Mouse (Mus musculus): ENCODE data around the gene Wdr27.
"Not testable (repeated sequence)": the region's sequence is repeated elsewhere in the genome, so short reads cannot be mapped to it uniquely, and the experiment has no call there.

Gene Wdr27

DNA sequence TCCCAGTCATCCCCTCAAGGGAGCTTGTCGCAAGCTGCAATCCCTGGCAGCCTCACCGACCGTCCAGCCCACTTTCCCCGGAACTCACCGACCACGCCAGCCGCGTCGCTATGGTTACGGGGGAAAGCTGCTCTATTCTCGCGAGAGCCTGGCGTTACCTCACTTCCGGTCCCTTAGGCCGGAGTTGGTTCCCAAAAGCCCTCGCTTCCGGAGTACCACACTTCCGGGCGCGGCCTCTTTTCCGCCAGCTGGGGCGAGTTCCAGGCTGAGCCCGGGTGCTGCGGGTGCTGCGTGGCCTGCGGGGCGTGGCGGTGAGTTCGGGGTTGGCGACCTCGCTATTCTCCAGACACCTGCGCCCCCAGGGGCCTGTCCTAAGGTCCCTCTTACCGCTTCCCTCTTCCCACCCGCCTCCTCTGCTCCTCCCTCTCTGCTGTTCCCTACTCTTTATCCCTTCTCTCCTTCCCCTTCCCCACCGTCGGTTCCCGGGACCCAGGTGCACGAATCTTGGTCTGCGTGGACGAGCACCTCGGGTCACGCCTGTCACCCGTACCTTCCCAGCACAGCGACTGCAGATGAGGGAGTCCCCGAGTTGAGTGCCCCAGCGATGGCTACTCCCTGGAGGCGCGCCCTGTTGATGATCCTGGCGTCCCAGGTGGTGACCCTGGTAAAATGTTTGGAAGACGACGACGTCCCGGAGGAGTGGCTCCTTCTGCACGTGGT is at the start of gene Wdr27, which contains the start of gene 1600012H06Rik:
Gene Wdr27 (minus strand): TSS at position 150 of the 720 bp plus-strand sequence.
Gene 1600012H06Rik (plus strand): TSS at position 176 of the 720 bp plus-strand sequence.
- peak; percentile 98 to 100 for DNase-seq (ENCODE audit: low spot score in 2 of 2)

DNA sequence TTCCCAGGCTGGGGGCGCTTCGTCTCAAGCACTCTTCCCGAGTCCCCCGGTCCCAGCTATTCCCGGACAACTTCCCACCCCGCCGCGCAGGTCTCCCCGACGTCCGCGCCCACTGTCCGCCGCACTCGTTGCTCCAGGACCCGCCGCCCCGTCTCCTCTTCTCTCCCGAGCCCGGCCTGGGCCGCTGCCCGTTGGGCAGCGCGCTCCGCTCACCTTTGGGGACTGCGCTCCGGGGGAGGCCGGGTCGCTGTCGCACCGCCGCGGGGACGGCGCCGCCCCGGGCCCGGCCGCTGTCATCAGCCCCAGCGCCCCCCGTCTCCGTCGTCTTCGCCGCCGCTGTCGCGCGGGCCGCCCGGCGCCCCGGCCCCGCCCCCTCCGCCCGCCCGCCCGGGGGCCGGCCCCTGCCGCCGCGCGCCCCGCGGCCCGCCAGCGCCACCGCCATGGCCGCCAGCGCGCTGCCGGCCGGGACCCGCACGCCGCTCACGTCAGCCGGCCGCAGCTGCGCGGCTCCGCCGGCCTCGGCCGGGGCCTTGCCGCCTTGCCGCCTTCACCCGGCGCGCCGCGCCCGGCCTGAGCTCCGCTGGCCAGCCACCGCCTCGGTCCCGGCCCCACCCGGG is 49.7 kb upstream of the Wdr27 start:
- not testable (repeated sequence) for DNase-seq (ENCODE audit: low spot score in 2 of 2)

DNA sequence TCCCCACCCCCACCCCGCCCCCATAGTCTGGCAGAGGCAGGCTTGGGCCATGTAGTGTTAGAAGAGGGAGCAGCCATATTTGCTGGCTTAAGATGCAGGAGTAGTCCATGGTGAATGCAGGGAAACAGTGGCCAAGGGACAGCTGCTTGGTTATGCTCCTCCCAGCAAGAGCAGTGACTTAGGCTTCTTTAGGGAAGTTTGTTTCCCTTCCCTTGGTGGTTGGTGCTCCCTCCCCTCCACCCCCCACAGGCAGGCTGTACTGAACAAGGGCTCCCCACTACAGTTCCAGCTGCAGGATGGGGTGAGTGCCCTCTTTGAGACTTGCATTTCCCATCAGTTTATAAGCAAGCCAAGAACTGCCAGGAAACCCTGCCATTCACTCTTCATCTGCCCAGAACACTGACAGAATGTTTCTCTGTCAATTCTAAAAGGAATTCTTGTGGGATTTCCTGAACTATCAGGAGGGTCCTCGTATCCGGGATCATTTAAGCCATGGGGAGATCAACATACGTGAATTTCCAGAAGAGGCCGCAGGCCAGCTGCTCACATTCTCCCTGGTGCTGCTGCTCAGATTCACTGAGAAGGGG is 47.3 kb upstream of the Wdr27 start:
- not testable (repeated sequence) for DNase-seq (ENCODE audit: low spot score in 2 of 2)

DNA sequence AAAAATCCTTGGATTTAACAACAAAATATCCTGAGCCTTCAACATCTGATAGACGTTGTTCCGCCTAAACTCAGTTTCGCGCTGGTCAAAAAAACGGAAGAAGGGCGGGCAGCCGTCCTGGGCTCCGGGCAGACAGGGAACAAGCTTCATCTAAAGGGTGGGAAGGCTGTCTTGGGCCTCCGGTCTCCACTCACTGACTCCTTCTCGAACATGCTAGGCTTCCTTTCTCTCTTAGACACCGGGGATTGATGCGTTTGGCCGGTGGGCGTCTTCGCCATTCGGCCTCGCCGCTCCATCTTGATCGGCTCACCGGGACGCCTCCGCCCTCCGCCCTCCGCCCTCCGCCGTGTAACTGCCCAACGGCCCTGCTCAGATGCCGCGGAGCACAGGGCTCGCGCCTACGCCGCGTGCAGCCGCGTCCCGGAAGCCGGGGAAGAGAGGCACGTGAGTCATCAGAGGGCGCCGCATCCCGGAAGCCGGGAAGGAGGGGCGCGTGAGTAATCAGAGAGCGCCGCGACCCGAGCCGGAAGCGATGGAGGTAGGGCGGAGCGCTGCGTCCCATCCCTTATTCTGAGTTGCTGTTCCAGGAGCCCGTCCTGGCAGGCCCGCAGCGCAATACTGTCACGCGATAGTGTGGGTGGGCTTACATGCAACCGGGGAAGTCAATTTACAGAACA is 35.5 kb upstream of the Wdr27 start, which contains the start of the genes 9030025P20Rik and Gm3417:
Gene 9030025P20Rik (plus strand): TSS at position 107 of the 677 bp plus-strand sequence.
Gene Gm3417 (minus strand): TSS at position 429 of the 677 bp plus-strand sequence.
- not testable (repeated sequence) for DNase-seq (ENCODE audit: low spot score in 2 of 2)

DNA sequence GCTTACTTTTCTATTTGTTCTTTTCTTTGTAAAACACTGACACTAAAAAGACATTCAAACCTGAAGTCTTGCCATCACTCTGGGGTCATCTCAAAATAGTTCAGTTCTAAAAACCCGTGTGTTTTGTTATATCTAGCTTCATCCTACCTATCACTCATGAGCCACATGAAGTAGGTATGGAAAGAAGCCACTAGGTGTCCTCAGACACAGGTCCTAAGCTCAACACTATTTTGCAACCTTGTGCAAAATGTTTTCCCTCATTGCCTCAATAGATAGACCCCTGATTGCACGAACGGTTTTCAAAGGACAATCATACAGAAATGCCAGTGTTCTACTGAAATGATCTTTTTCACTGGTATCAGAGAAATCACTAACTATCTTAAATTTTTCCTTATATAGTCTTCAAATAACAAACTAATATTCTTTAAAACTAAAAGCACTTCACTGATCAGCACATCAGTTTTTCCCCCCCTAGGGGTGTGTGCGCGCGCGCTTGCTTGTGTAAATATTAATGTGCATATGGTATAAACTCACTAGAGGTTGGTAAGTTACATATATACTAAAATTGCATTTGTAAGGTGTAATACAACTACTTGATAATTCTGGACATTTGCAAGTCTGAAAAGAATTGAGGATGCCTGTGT is 34.9 kb upstream of the Wdr27 start:
- not testable (repeated sequence) for DNase-seq (ENCODE audit: low spot score in 2 of 2)

DNA sequence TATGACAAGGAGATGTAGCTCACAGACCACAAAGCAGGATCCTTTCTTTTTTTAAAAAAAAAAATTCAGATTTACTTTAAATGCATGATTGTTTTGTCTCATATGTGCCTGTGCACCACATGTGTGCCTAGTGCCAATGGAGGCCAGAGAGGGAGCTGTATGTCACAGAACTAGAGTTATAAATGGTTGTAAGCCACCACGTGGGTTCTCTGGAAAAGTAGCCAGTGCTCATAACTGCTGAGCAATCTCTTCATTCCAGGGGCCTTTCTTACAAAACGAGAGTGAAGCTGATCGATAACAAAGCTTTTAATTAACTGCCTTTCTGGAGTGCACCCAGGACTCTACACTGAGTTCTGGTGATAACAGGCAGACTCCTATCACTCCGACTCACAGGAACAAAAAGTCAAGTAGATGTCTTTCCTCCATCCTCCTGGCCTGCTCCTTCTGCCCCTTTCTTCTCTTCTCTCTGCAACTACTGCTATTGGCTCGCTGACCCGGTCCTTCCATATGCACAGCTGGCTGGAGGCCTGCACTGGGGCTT is 25.5 kb upstream of the Wdr27 start:
- not testable (repeated sequence) for DNase-seq (ENCODE audit: low spot score in 2 of 2)

DNA sequence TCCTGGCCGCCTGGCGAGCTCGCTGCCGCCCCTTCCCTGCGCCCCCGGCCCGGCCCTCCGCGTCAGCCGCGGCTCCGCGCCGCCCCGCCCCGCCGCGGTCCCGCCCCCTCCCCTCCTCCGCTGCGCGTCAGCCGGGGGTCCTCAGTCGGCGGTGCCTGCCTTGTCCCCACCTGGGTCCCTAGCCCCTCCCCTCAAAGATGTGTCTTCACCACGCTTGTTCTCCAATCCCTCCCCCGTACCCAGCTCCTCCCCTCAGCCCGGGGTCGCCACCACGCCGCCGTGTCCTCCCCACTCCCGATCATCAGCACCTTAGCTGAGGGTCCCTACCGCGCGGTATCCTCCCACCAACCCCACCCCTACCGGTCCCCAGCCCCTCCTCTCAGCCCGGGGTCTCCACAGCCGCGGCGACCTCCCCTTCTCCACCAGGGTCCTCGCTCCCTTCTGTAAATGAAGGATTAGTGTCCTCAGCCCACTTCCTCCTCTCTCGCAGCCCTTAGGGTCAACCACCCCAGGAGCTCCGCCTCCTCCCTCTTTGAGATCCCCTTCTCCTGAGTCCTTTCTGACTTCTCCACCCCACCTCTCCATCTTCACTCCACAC is 18.7 kb upstream of the Wdr27 start:
- DNase-seq (ENCODE audit: low spot score in 2 of 2), result not testable (repeated sequence)

DNA sequence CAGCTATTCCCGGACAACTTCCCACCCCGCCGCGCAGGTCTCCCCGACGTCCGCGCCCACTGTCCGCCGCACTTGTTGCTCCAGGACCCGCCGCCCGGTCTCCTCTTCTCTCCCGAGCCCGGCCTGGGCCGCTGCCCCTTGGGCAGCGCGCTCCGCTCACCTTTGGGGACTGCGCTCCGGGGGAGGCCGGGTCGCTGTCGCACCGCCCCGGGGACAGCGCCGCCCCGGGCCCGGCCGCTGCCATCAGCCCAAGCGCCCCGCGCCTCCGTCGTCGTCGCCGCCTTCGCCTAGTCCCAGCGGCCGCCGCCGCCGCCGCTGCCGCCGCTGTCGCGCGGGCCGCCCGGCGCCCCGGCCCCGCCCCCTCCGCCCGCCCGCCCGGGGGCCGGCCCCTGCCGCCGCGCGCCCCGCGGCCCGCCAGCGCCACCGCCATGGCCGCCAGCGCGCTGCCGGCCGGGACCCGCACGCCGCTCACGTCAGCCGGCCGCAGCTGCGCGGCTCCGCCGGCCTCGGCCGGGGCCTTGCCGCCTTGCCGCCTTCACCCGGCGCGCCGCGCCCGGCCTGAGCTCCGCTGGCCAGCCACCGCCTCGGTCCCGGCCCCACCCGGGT is 18.1 kb upstream of the Wdr27 start, which contains the start of gene Phf10:
Gene Phf10 (minus strand): TSS at position 323 of the 606 bp plus-strand sequence.
- DNase-seq (ENCODE audit: low spot score in 2 of 2), result peak in 1 of 2 experiments; percentile 34

DNA sequence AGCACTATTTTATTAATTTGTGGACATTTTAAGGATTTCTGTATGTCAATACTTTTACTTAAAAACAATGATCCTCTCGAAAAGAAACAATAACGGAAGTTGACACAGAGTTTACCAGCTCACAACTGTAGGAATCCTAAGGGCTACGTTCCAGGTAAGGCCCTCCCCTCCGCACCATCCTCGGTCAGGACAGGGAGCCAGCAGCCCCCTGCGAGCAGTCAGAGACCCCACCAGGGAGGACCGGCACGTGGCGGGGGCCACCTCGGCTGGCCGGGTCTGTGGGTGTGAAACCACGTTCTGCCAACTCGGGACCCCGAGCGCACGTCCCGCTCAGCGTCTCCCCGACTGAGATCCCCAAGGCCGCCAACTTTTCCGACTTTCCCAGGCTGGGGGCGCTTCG is 17.6 kb upstream of the Wdr27 start:
- DNase-seq (ENCODE audit: low spot score in 2 of 2), result no peak

DNA sequence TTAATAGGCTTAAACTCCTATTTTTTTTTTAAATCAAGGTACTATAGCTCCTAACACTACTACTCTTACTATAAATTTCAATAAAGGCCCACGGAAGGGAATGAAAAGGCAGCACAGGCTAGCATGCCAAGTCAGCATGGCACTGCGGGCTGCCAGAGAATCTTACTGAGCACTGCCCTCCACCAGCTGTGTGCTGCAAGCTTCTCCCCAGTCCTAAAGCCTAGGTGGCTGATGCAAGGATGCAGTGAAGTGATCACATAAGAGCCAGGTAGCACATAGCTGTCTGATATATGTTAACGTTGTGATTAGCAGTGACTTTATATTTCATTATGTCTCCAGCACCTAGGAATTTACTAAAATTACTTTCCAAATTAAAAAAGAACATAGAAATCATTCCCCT is 17.0 kb upstream of the Wdr27 start:
- DNase-seq (ENCODE audit: low spot score in 2 of 2), result no peak

DNA sequence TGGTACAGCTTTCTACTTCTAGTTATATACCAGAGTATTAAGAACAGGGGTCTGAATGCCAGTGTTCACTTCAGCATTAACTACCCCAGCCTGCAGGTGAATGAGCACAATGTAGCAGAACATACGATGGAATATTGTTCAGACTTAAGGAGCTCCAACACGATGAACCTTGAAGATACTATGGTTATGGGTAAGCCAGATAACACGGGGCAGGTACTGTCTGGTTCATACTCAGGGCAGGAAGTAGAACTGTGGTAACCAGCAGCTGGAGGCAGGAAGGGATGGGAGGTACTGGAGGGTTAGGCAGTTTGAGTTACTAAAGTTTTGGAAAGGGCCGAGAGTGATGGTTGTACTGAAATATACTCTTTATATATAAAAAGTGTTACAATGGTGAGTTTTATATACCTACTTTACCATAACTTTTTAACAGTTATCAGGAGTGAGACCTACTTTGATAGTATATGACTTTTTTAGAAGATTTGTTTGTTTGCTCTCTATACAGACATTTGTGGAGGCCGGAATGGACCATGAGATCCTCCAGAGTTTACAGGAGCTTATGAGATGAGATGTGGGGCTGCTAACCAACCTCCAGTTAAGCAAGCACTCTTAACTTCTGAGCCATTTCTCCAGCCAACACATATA is 15.8 kb upstream of the Wdr27 start:
- no peak for DNase-seq (ENCODE audit: low spot score in 2 of 2)

DNA sequence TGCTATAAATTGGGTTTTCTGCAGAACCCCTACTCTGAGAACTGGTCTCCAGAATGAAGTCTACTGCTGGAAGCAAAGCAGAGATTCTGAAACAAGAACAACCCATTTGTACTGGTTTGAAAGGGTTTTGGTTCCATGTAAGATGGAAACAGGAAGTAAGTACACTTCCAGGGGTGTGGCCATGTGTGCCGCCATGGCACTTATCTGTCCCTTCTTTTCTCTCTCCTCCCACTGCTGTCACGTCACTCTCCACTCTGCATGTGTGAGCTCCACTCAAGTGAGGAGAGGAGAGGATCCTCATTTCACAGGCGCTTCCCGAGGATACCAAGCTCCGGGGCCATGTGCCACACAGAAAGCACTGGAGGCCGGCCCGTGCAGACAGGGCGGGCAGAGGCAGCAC is 10.5 kb upstream of the Wdr27 start:
- DNase-seq (ENCODE audit: low spot score in 2 of 2), result no peak

DNA sequence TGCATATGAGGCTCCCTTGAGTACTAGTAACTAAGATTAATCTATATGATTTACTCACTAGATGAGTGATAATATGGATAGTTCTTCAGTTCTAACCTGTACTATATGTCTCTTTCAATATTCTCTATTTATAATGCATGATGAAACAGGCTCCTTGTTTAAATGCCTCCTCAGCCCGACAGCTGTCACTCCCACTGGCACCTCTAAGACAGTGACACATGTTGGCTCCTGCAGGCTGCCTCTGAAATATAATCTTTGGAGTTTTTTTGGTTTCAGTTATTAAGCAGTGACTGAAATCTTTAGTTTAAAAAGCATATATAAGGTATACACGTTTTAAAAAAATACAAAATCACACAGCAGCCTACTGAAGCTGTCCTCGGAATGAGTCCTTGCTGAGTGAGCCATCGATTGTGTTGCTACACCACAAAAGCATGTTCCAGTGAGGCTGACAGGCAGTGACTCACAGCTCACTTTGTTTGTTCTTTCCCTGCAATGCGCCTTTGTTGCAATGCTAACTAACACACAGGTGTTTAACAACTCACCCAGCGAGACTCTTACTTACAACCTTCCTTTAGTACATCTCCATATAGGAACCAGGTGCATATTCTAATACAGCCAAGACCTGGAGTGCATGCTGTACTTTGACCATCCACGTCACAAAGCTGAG is 6.3 kb upstream of the Wdr27 start:
- no peak for DNase-seq (ENCODE audit: low spot score in 2 of 2)

DNA sequence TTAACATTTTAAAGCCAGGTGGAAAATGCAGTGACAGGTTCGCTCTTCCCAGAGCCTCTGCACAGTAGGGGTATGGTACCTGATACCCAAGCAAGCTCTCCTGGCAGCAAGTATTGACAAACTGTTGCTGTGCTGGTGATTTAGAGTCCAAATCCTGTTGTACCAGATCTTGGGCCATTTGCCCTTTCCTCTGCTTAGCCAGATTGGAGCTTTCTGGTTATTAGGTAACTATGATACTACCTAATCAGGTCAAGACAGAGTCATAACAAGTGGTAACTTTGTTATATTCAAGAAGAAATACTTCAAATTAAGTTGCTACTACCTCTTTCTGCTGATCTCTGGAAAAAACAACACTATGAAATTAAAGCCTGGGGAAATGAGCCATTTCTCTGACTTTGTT is 1.6 kb upstream of the Wdr27 start:
- DNase-seq (ENCODE audit: low spot score in 2 of 2), result no peak

DNA sequence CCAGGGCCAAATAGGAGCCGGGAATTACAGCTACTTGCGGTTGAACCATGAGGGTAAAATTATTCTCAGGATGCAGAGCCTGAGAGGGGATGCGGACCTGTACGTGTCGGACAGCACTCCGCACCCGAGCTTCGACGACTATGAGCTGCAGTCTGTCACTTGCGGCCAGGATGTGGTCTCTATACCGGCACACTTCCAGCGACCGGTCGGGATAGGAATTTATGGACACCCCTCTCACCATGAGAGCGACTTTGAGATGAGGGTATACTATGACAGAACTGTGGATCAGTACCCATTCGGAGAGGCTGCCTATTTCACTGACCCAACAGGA is 736 bp upstream of the Wdr27 start:
- no peak for DNase-seq (ENCODE audit: low spot score in 2 of 2)

DNA sequence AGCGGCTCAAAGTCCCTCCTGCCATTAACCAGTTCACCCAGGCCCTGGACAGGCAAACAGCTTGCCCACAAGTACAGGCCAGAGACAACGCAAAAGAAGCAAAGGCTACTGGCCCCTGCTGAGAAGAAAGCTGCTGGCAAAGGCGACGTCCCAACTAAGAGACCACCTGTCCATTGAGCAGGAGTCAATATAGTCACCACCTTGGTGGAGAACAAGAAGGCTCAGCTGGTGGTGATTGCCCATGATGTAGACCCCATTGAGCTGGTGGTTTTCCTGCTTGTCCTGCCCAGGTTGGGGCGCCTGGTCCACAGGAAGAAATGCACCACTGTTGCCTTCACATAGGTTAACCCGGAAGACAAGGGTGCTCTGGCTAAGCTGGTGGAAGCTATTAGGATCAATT is 777 bp downstream of the Wdr27 start:
- DNase-seq (ENCODE audit: low spot score in 2 of 2), result not testable (repeated sequence)

DNA sequence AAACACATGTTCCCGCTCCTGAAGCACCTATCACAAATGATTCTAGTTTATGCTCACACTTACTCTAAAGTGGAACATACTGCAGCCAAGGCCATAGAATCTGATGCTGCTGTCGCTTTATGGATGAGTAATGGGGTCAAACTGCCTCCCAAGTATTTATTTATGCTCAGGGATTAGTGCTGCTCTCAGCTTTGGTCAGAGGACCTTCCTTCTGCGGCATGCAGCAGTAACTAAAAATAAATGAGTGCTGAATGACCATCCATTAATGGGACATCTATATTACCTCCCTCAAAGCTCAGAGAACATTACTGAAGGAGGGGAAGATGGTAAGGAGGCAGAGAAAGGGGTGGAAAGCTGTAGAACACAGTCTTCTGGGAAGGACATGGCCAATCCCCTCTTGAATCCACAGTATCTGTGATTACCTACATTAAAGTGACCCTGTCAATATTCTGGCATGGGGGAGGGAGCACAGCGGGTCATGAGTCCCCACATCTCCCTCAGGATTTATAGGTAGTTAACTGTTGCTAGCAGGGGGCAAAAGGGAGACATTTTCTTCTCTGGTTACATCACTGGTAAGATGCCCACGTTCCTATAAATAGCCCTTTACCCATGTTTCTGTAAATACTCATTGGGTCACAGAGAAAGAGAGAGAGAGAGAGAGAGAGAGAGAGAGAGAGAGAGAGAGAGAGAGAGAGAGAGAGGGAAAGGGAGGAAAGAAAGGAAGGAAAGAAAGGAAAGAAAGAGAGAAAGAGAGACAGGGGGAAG is 6.9 kb downstream of the Wdr27 start:
- no peak for DNase-seq (ENCODE audit: low spot score in 2 of 2)

DNA sequence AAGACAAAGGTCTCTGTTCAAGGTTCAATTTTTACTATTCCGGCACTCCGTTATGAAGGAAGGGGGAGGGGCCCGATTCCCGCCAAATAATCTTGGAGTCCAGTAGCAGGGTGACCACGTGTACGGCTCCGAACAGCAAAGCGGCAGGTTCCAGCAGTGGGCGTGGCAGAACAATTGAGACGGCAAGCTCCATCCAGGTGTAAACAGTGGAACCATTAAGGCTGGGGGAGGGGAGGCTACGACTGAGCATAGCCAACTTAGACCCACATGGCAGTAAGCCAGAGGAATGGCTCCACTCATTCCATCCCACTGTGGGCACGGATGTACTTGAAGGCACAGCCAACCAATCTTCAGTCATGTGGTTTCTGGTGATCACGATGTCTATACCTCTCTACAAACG is 7.7 kb downstream of the Wdr27 start:
- not testable (repeated sequence) for DNase-seq (ENCODE audit: low spot score in 2 of 2)

DNA sequence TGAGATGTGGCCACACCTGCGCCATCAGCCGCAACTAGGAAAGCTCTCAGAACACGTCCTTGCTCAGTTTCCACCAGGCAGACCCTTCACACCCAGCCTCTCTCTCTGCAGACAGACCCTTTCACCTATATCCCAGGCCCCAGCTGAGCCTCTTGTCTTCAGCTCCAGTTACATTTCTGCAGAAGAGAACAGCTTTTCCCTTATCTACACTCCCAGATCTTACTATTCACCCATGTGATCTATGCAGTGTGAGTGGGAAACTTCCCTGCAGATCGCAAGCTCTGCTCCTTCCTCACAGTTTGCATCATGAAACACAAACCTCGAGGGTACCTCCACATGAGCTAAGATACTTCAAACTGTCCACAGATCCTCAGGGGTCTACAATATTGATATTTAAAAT is 11.5 kb downstream of the Wdr27 start:
- no peak for DNase-seq (ENCODE audit: low spot score in 2 of 2)
